ENCODE assay signal across 25 mouse cellular contexts in the genomic region with DNA sequence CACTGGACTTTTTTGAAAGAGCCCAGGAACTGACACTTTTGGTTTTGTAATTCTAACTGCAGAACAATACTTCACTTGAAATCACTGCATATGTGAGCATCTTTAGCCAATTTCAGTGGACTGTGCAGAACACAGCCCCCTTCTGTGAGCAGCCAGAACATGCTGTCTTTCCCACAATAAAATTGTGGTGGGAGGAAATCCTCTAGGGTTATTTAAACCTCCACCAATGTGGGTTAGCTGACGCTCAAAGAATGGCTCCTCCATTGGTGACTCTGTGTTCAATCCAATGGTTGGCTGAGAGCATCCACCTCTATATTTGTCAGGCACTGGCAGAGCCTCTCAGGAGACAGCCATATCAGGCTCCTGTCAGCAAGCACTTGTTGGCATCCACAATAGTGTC. TPM values are rescaled to one million over a fixed set of nuclear protein-coding genes. Genes with fewer than 3 reads are reported as not detected.
A peak's percentile ranks its signal among the peaks of the same experiment; 100 is the strongest.
DNase-seq lines count a peak whose midpoint lies in the region; ATAC-seq and TF ChIP-seq lines count a peak whose summit lies in the region.
"Had no signal": no experiment of that assay in that cellular context is flagged by ENCODE, and none has a peak within 500 bp of the region (broad histone marks: within the 10 kb centered on the region; RNA-seq: fewer than 3 reads in every experiment).

No protein-coding gene starts in this region.

- no peak for TF ChIP-seq CTCF in layer of hippocampus, adult 2 months (conservative IDR thresholded peaks at IDR 0.05)

- peak; percentile 96 for ATAC-seq in frontal cortex, adult (ENCODE audit: low TSS enrichment)
- ATAC-seq in limb, embryonic 14.5 days (ENCODE audit: low FRiP score, low read depth), result no peak
- ATAC-seq in forebrain, embryonic 12.5 days (ENCODE audit: low FRiP score), result no peak
- ATAC-seq: CD4-positive, CD25-positive, alpha-beta regulatory T cell, adult 4 months; forebrain, embryonic 15.5 days had no signal

- H3K4me1 ChIP-seq in limb, embryonic 14.5 days (ENCODE audit: control insufficient read depth, insufficient read depth, low read length), result 0 out of 2 replicates have a peak, but pooled peaks cover 2% of the 10 kb centered on the region
- no peaks in the 10 kb centered on the region; the same call in 1 of the 2 replicates for H3K4me1 ChIP-seq in limb, embryonic 10.5 days
- no peaks in the 10 kb centered on the region for H3K4me1 ChIP-seq in forebrain, embryonic 12.5 days
- H3K4me1 ChIP-seq: forebrain, embryonic 10.5 days; forebrain, embryonic 15.5 days; hindbrain, embryonic 12.5 days had no signal

- H3K9ac ChIP-seq in limb, embryonic 14.5 days (ENCODE audit: low read depth, low read length, severe bottlenecking), result no peak overlapping the region
- no peak overlapping the region for H3K9ac ChIP-seq in forebrain, embryonic 12.5 days
- H3K9ac ChIP-seq: embryonic facial prominence, embryonic 15.5 days; forebrain, embryonic 15.5 days; hindbrain, embryonic 12.5 days had no signal

- H3K36me3 ChIP-seq in limb, embryonic 14.5 days (ENCODE audit: control insufficient read depth, insufficient read depth, low read length), result no peaks in the 10 kb centered on the region
- no peaks in the 10 kb centered on the region for H3K36me3 ChIP-seq in limb, embryonic 10.5 days
- no peaks in the 10 kb centered on the region for H3K36me3 ChIP-seq in forebrain, embryonic 12.5 days (replicated peaks)
- H3K36me3 ChIP-seq: embryonic facial prominence, embryonic 15.5 days; forebrain, embryonic 10.5 days; forebrain, embryonic 15.5 days; G1E; hindbrain, embryonic 12.5 days had no signal

- no peak overlapping the region for H3K4me2 ChIP-seq in limb, embryonic 14.5 days (replicated peaks; ENCODE audit: low read depth, low read length, severe bottlenecking)
- H3K4me2 ChIP-seq in forebrain, embryonic 12.5 days, result no peak overlapping the region
- H3K4me2 ChIP-seq: embryonic facial prominence, embryonic 15.5 days; forebrain, embryonic 15.5 days; hindbrain, embryonic 12.5 days had no signal

- WGBS in limb, embryonic 14.5 days, result 23% methylated on average over 1 of the region's 1 CpGs
- WGBS in limb, embryonic 10.5 days, result 82% methylated on average over 1 of the region's 1 CpGs
- 81% methylated on average over 1 of the region's 1 CpGs for WGBS in forebrain, embryonic 12.5 days

- no peak for TF ChIP-seq POLR2A in limb, embryonic 14.5 days (IDR thresholded peaks at IDR 0.05; ENCODE audit: borderline replicate concordance, extremely low read depth, insufficient read depth, insufficient read length)

- no peaks in the 10 kb centered on the region for H3K9me3 ChIP-seq in limb, embryonic 14.5 days (ENCODE audit: control insufficient read depth, low read length)
- H3K9me3 ChIP-seq in limb, embryonic 10.5 days (replicated peaks), result no peaks in the 10 kb centered on the region
- no peaks in the 10 kb centered on the region for H3K9me3 ChIP-seq in forebrain, embryonic 12.5 days
- H3K9me3 ChIP-seq: embryonic facial prominence, embryonic 15.5 days; forebrain, embryonic 10.5 days; forebrain, embryonic 15.5 days; G1E; hindbrain, embryonic 12.5 days had no signal

- H3K4me3 ChIP-seq in layer of hippocampus, adult 2 months, result no peak overlapping the region
- H3K4me3 ChIP-seq in limb, embryonic 14.5 days (replicated peaks; ENCODE audit: low read length), result no peak overlapping the region
- no peak overlapping the region for H3K4me3 ChIP-seq in limb, embryonic 10.5 days
- H3K4me3 ChIP-seq in forebrain, embryonic 12.5 days (replicated peaks), result no peak overlapping the region
- H3K4me3 ChIP-seq: embryonic facial prominence, embryonic 15.5 days; erythroblast, embryonic 14.5 days; forebrain, embryonic 10.5 days; forebrain, embryonic 15.5 days; hindbrain, embryonic 12.5 days had no signal

- H3K27me3 ChIP-seq in limb, embryonic 14.5 days (ENCODE audit: control insufficient read depth, insufficient read depth, low read length), result no peaks in the 10 kb centered on the region
- no peaks in the 10 kb centered on the region for H3K27me3 ChIP-seq in limb, embryonic 10.5 days (ENCODE audit: low read depth, poor library complexity, severe bottlenecking)
- H3K27me3 ChIP-seq in forebrain, embryonic 12.5 days, result no peaks in the 10 kb centered on the region
- H3K27me3 ChIP-seq: embryonic facial prominence, embryonic 15.5 days; forebrain, embryonic 15.5 days; hindbrain, embryonic 12.5 days had no signal

- H3K27ac ChIP-seq in layer of hippocampus, adult 2 months, result no peak overlapping the region; the same call in 1 of the 2 replicates
- no peak overlapping the region for H3K27ac ChIP-seq in limb, embryonic 14.5 days (replicated peaks; ENCODE audit: low read depth, low read length)
- no peak overlapping the region for H3K27ac ChIP-seq in limb, embryonic 10.5 days
- H3K27ac ChIP-seq in forebrain, embryonic 12.5 days, result no peak overlapping the region
- H3K27ac ChIP-seq: embryonic facial prominence, embryonic 15.5 days; forebrain, embryonic 10.5 days; forebrain, embryonic 15.5 days; hindbrain, embryonic 12.5 days had no signal

- DNase-seq in frontal cortex, postnatal 25 days (ENCODE audit: low spot score in 2 of 2), result no peak
- peak; percentile 16 to 27 for DNase-seq in layer of hippocampus, adult 2 months (ENCODE audit: low spot score in 2 of 2)
- no peak for DNase-seq in layer of hippocampus, postnatal 25 days (ENCODE audit: extremely low spot score in 1 of 2, low spot score in 1 of 2)
- DNase-seq in limb, embryonic 14.5 days (ENCODE audit: low spot score), result peak; percentile 5
- DNase-seq in limb, embryonic 10.5 days (ENCODE audit: low spot score), result no peak
- DNase-seq: adrenal gland, adult 8-10 months; adrenal gland, postnatal 36 days; B cell, adult 2 months; cerebellum, adult 11 months; cerebellum, adult 8-10 months; cerebellum, postnatal 14 days; embryo, embryonic 11 days; gastrocnemius, postnatal 36 days; heart, adult 11 months; heart, postnatal 10 days; heart, postnatal 4 days had no signal

RNA-seq across cellular contexts. Expression of gene Fdx1, which starts 28.7 kb away (rescaled TPM):
- 10 to 100 TPM; 17.1 to 18.7 TPM for total RNA-seq in layer of hippocampus, adult 2 months (2021)
- 10 to 100 TPM; 15.8 to 22.7 TPM for total RNA-seq in layer of hippocampus, postnatal 25 days (2021)
- polyA plus RNA-seq in limb, embryonic 14.5 days (2012; rRNA removed), result 33.2 and 39.5 TPM in 2 replicates
- 77.6 and 81.4 TPM in 2 replicates for polyA plus RNA-seq in limb, embryonic 14.5 days (2014; fragmentation: Nextera tagmentation; extraction: Ambion mirVana)
- 53.5 and 66.9 TPM in 2 replicates for polyA plus RNA-seq in limb, embryonic 10.5 days (2016; fragmentation: Nextera tagmentation; extraction: Ambion mirVana)
- polyA plus RNA-seq in forebrain, embryonic 12.5 days (2016; fragmentation: Nextera tagmentation; extraction: Ambion mirVana), result 48.7 and 50.6 TPM in 2 replicates

Comparison
In these comparisons a context has a peak if more than half of its experiments do, and no peak if none do; other contexts are left out.
1. DNase-seq: peak in layer of hippocampus, adult 2 months (2 of 2) and limb, embryonic 14.5 days (single experiment); none in frontal cortex, postnatal 25 days (0 of 2), layer of hippocampus, postnatal 25 days (0 of 2) and limb, embryonic 10.5 days (single experiment).